Mouse (Mus musculus) kidney, adult 2 months (tissue): ENCODE measurements around the gene Gmfb. TPM values are rescaled to one million over a fixed set of nuclear protein-coding genes. Genes with fewer than 3 reads are reported as not detected.
A peak's percentile ranks its signal among the peaks of the same experiment; 100 is the strongest.

Source experiments
- DNase-seq: peaks from one replicate; pipeline ENCODE4 v3.0.0; 2021
- H3K27ac ChIP-seq: fragments of 200-500 bp; 2 replicates; pipeline ENCODE4 v1.5.1; 2012; ENCODE audit warnings: low read depth, low read length, control low read depth, inconsistent platforms; ENCODE audit not compliant: insufficient read depth
- H3K27me3 ChIP-seq: fragments of 200-500 bp; replicated peaks from 2 replicates; pipeline ENCODE4 v1.6.1; 2012; ENCODE audit warnings: mild to moderate bottlenecking, moderate library complexity, low read length, inconsistent platforms; ENCODE audit not compliant: control insufficient read depth, insufficient read depth
- H3K36me3 ChIP-seq: fragments of 200-500 bp; 2 replicates; pipeline ENCODE4 v1.6.1; 2012; ENCODE audit warnings: mild to moderate bottlenecking, moderate library complexity, low read length, inconsistent platforms; ENCODE audit not compliant: control insufficient read depth, insufficient read depth
- H3K4me1 ChIP-seq: fragments of 200-500 bp; 2 replicates; pipeline ENCODE4 v1.6.1; 2011; ENCODE audit warnings: low read length; ENCODE audit not compliant: control insufficient read depth, insufficient read depth
- H3K4me3 ChIP-seq: fragments of 200-500 bp; 2 replicates; pipeline ENCODE4 v1.5.1; 2011; ENCODE audit warnings: mild to moderate bottlenecking, low read depth, low read length, control low read depth; ENCODE audit not compliant: insufficient read depth
- CTCF ChIP-seq: fragments of 200-500 bp; conservative IDR thresholded peaks from 2 replicates; pipeline ENCODE4 v1.5.1; 2011; ENCODE audit warnings: low read depth, mild to moderate bottlenecking, control low read depth, low read length, moderate library complexity, mixed read lengths; ENCODE audit not compliant: insufficient read depth, insufficient read length
- POLR2A ChIP-seq: fragments of 200-500 bp; IDR thresholded peaks from one replicate; pipeline ENCODE4 v1.6.1; 2011; ENCODE audit warnings: low read depth, low read length, control low read depth
- WGBS: fragments of 180-500 bp; shearing (Covaris S2); methylation state at CpG from one replicate; pipeline ENCODE4 v1.1.7; 2018; 5-methylcytosine and 5-hydroxymethylcytosine counted together
- polyA plus RNA-seq: library from polyadenylated mRNA; depleted of rRNA; stranded (reverse); fragments of >200 nt; gene quantifications from 2 replicates; pipeline ENCODE4 v1.2.3, GENCODE M21; 2012; rRNA removed

The Gmfb gene
- 14.4 and 20.7 TPM in 2 replicates for polyA plus RNA-seq

GRCm38 (mm10) chr14:46821873-46822716 is at the start of gene Gmfb:
TSS of gene Gmfb (minus strand) at chr14:46822242.
- peak within 1 kb of the TSS; percentile 86 for H3K27ac ChIP-seq
- TF ChIP-seq CTCF, result 0 out of 2 replicates have a peak, but pooled peaks have one; percentile 7
- TF ChIP-seq POLR2A, result peak; percentile 43
- H3K36me3 ChIP-seq, result no peaks in the 10 kb centered on the region
- H3K4me1 ChIP-seq, result peaks cover 9% of the 10 kb centered on the region
- DNase-seq, result peak; percentile 98
- WGBS, result under 1% methylated on average over 65 of the region's 65 CpGs
- peak within 1 kb of the TSS; percentile 72 for H3K4me3 ChIP-seq
- H3K27me3 ChIP-seq, result no peaks in the 10 kb centered on the region

GRCm38 (mm10) chr14:46862922-46863321 is 40.9 kb upstream of the Gmfb start:
- H3K27me3 ChIP-seq, result no peaks in the 10 kb centered on the region
- H3K36me3 ChIP-seq, result no peaks in the 10 kb centered on the region
- no peak overlapping the region for H3K4me3 ChIP-seq
- no peak overlapping the region for H3K27ac ChIP-seq
- no peak for TF ChIP-seq CTCF
- no peak for TF ChIP-seq POLR2A
- DNase-seq, result no peak
- 93% methylated on average over 5 of the region's 5 CpGs for WGBS
- no peaks in the 10 kb centered on the region for H3K4me1 ChIP-seq

- Histone ChIP-seq H3K4me3 (no peak overlapping the region), H3K4me1 (no peaks in the 10 kb centered on the region)
Measured at GRCm38 (mm10) chr14:46853677-46854076, 31.6 kb upstream of the Gmfb start.

GRCm38 (mm10) chr14:46849769-46850168 is 27.7 kb upstream of the Gmfb start:
- no peaks in the 10 kb centered on the region for H3K27me3 ChIP-seq
- H3K4me3 ChIP-seq, result no peak overlapping the region
- no peak for DNase-seq
- H3K36me3 ChIP-seq, result peaks cover 2% of the 10 kb centered on the region; the same call in 1 of the 2 replicates
- no peaks in the 10 kb centered on the region for H3K4me1 ChIP-seq
- no peak for TF ChIP-seq POLR2A
- TF ChIP-seq CTCF, result no peak
- H3K27ac ChIP-seq, result no peak overlapping the region
- 97% methylated on average over 1 of the region's 1 CpGs for WGBS

More at GRCm38 (mm10) chr14:46853677-46854076, 31.6 kb upstream of the Gmfb start:
- DNase-seq, result no peak
- Histone ChIP-seq H3K36me3 (peaks cover 2% of the 10 kb centered on the region), H3K27ac (no peak overlapping the region), H3K27me3 (no peaks in the 10 kb centered on the region)
- 80% methylated on average over 11 of the region's 11 CpGs for WGBS
- TF ChIP-seq POLR2A (no peak), CTCF (no peak)

GRCm38 (mm10) chr14:46848736-46849135 is 26.7 kb upstream of the Gmfb start:
- DNase-seq, result no peak
- Histone ChIP-seq H3K4me1 (no peaks in the 10 kb centered on the region), H3K4me3 (no peak overlapping the region), H3K27me3 (no peaks in the 10 kb centered on the region), H3K27ac (no peak overlapping the region), H3K36me3 (peaks cover 2% of the 10 kb centered on the region; the same call in 1 of the 2 replicates)
- WGBS, result 55% methylated on average over 5 of the region's 5 CpGs
- TF ChIP-seq POLR2A (no peak), CTCF (no peak)

GRCm38 (mm10) chr14:46848063-46848590 is 26.1 kb upstream of the Gmfb start:
- 62% methylated on average over 4 of the region's 4 CpGs for WGBS
- Histone ChIP-seq H3K27me3 (no peaks in the 10 kb centered on the region), H3K27ac (no peak overlapping the region), H3K4me1 (no peaks in the 10 kb centered on the region), H3K4me3 (no peak overlapping the region), H3K36me3 (peaks cover 2% of the 10 kb centered on the region; the same call in 1 of the 2 replicates)
- TF ChIP-seq POLR2A (no peak), CTCF (no peak)
- peak; percentile 47 for DNase-seq

- H3K4me1 ChIP-seq, result no peaks in the 10 kb centered on the region
- no peaks in the 10 kb centered on the region for H3K27me3 ChIP-seq
- no peak for DNase-seq
- no peak overlapping the region for H3K27ac ChIP-seq
- no peak overlapping the region for H3K4me3 ChIP-seq
- H3K36me3 ChIP-seq, result peaks cover 2% of the 10 kb centered on the region; the same call in 1 of the 2 replicates
- 95% methylated on average over 11 of the region's 11 CpGs for WGBS
- TF ChIP-seq CTCF (no peak), POLR2A (no peak)
Measured at GRCm38 (mm10) chr14:46845706-46846105, 23.7 kb upstream of the Gmfb start.
